Mouse (Mus musculus) olfactory bulb, adult 2 months (tissue): ENCODE results near the gene Blcap.

ENCODE experiments used
- CTCF ChIP-seq: fragments of 200-500 bp; IDR thresholded peaks from 2 replicates; pipeline ENCODE4 v1.5.1; 2012; ENCODE audit warnings: low read depth, mild to moderate bottlenecking, low read length, moderate library complexity; ENCODE audit not compliant: insufficient read depth
- POLR2A ChIP-seq: fragments of 200-500 bp; IDR thresholded peaks from 2 replicates; pipeline ENCODE4 v1.6.1; 2012; ENCODE audit warnings: mild to moderate bottlenecking, low read depth, low read length, moderate library complexity; ENCODE audit not compliant: insufficient read depth

DNA sequence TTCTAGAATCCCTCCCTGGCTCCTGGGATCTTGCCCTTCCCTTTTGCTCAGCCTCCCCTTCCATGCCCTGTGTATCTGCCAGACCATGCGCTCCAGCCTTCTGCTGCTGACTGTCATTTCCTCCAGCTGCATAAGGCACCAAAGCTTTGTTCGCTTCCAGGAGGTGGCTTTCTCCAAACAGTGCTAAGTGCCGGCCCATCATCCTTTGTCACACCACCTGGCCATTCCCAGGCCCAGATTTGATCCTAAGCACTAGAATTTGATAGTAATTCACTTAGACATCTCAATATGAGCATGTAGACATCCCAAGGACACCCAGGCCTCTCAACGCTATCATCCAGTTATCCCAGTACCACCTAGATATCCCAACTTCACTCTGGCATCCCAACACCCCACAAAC, 36.9 kb downstream of the Blcap start:
- TF ChIP-seq CTCF (no peak), POLR2A (no peak)
